Mouse (Mus musculus) neural tube, embryonic 14.5 days (tissue): ENCODE measurements around the gene Ccdc180. TPM values are rescaled to one million over a fixed set of nuclear protein-coding genes. Genes with fewer than 3 reads are reported as not detected.
A peak's percentile ranks its signal among the peaks of the same experiment; 100 is the strongest.

ENCODE experiments used
- ATAC-seq: fragments of 200-750 bp; cut with Nextera tagmentation; 2 replicates; pipeline ENCODE4 v1.8.0; 2017; ENCODE audit warnings: low read depth, mild to moderate bottlenecking, moderate TSS enrichment, moderate library complexity
- H3K27ac ChIP-seq: fragments of 300-500 bp; sonication (generic); 2 replicates; pipeline ENCODE4 v1.5.1; 2014; ENCODE audit warnings: low read depth, mild to moderate bottlenecking, control low read depth, low read length, moderate library complexity, mixed read lengths
- H3K27me3 ChIP-seq: fragments of 300-500 bp; sonication (generic); 2 replicates; pipeline ENCODE4 v1.6.1; 2014; ENCODE audit warnings: low read length; ENCODE audit not compliant: control insufficient read depth, insufficient read depth
- H3K36me3 ChIP-seq: fragments of 300-500 bp; sonication (generic); 2 replicates; pipeline ENCODE4 v1.6.1; 2014; ENCODE audit warnings: low read length, mixed read lengths; ENCODE audit not compliant: control insufficient read depth, insufficient read depth
- H3K4me1 ChIP-seq: fragments of 300-500 bp; sonication (generic); 2 replicates; pipeline ENCODE4 v1.6.1; 2014; ENCODE audit warnings: low read length; ENCODE audit not compliant: control insufficient read depth, insufficient read depth
- H3K4me2 ChIP-seq: fragments of 300-500 bp; sonication (generic); 2 replicates; pipeline ENCODE4 v1.6.1; 2014; ENCODE audit warnings: mild to moderate bottlenecking, low read depth, low read length, control low read depth
- H3K4me3 ChIP-seq: fragments of 300-500 bp; sonication (generic); 2 replicates; pipeline ENCODE4 v1.5.1; 2014; ENCODE audit warnings: low read depth, low read length, control low read depth, mixed read lengths
- H3K9ac ChIP-seq: fragments of 300-500 bp; sonication (generic); replicated peaks from 2 replicates; pipeline ENCODE4 v1.6.1; 2014; ENCODE audit warnings: low read depth, mild to moderate bottlenecking, control low read depth, low read length, mixed read lengths
- H3K9me3 ChIP-seq: fragments of 300-500 bp; sonication (generic); 2 replicates; pipeline ENCODE4 v1.6.1; 2016; ENCODE audit warnings: low read length; ENCODE audit not compliant: control insufficient read depth
- WGBS: fragments of 180-500 bp; shearing (Covaris S2); extraction: QIAGEN DNeasy Blood & Tissue Kit; methylation state at CpG from one replicate; pipeline ENCODE4 v1.1.7; 2014; 5-methylcytosine and 5-hydroxymethylcytosine counted together
- polyA plus RNA-seq: library from polyadenylated mRNA; unstranded; fragments of >200 nt; fragmentation: Nextera tagmentation; extraction: Ambion mirVana; gene quantifications from 2 replicates; pipeline ENCODE4 v1.2.1, GENCODE M21; 2014

Ccdc180 gene
- polyA plus RNA-seq, result 0.22 and 0.36 TPM in 2 replicates

DNA sequence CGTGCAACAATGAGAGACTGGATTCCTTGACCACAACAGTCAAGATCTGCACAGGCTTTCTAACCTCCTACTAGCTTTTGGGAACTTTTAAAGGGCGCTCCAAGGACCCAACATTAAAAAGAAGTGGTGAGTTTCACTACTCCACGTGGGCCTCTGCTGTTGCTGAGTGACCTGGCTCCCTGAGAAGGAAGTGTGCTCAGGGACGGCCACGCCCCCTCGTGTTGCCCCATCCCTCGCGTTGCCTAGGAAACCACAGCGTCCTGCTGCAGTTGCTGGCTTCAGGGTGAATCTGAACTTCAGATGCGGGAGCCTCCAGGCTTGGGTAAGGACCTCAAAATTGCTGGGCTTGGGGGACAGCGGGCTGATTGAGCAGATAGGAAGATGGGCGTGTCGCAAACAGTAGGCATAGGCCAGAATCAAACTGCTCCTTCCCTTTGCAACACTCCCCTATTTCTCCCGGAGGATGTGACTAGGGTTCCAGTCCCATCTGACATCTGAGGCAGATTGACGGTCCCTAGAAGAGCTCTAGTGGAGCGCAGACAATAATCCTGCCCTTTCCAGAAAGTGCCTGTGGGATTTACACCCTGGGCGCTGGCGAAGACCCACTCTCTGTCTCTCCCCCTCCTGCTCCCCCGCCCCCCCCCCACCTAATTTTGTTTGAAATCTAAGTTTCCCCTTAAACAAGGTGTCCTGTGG is at the start of gene Ccdc180:
Gene Ccdc180 (plus strand): TSS at position 238 of the 696 bp plus-strand sequence.
- Histone ChIP-seq H3K9me3 (no peaks in the 10 kb centered on the region), H3K27me3 (no peaks in the 10 kb centered on the region), H3K4me2 (0 out of 2 replicates have a peak within 1 kb of the TSS, but pooled peaks have one; percentile 1), H3K36me3 (no peaks in the 10 kb centered on the region), H3K9ac (no peak within 1 kb of the TSS), H3K27ac (no peak within 1 kb of the TSS), H3K4me3 (no peak within 1 kb of the TSS), H3K4me1 (0 out of 2 replicates have a peak, but pooled peaks cover 2% of the 10 kb centered on the region)
- peak; percentile 54; the same call in 1 of the 2 replicates for ATAC-seq
- 8% methylated on average over 18 of the region's 19 CpGs for WGBS

DNA sequence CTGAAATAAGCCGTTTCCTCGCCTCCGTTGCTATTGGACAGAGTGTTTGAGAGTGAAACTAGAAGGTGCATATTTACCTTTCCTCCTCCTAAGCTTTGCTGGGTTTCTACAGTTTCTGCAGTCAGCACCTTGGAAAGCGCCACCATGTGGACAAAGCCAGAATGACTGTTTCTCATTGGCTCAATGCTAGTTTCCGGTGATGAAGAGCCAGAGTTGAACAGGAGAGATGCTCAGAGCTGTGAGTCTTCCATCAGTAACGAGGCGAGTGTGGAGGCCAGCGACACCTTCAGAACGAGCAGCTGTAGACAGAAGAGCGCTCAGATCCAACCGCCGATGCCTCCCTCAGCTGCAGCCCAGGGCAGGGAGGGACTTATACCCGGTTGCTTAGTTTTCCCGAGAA is 45.7 kb upstream of the Ccdc180 start:
- Histone ChIP-seq H3K9me3 (no peaks in the 10 kb centered on the region), H3K4me1 (no peaks in the 10 kb centered on the region), H3K4me3 (no peak overlapping the region), H3K4me2 (no peak overlapping the region), H3K27me3 (no peaks in the 10 kb centered on the region), H3K27ac (no peak overlapping the region), H3K36me3 (no peaks in the 10 kb centered on the region), H3K9ac (no peak overlapping the region)
- ATAC-seq, result no peak
- WGBS, result 57% methylated on average over 14 of the region's 14 CpGs

- ATAC-seq, result no peak
- H3K9ac ChIP-seq, result no peak overlapping the region
- no peaks in the 10 kb centered on the region for H3K9me3 ChIP-seq
- no peaks in the 10 kb centered on the region for H3K27me3 ChIP-seq
- H3K27ac ChIP-seq, result no peak overlapping the region
- H3K4me3 ChIP-seq, result no peak overlapping the region
- no peaks in the 10 kb centered on the region for H3K36me3 ChIP-seq
- 91% methylated on average over 2 of the region's 2 CpGs for whole genome bisulfite sequencing
- H3K4me1 ChIP-seq, result no peaks in the 10 kb centered on the region
- no peak overlapping the region for H3K4me2 ChIP-seq
These were observed 43.8 kb upstream of the Ccdc180 start for GRCm38 (mm10) chr4:45846263-45846662.

- Histone ChIP-seq H3K4me3 (no peak within 1 kb of the TSS), H3K36me3 (no peaks in the 10 kb centered on the region), H3K9me3 (no peaks in the 10 kb centered on the region), H3K27me3 (no peaks in the 10 kb centered on the region), H3K27ac (peak within 1 kb of the TSS; percentile 10; the same call in 1 of the 2 replicates), H3K9ac (no peak within 1 kb of the TSS), H3K4me1 (no peaks in the 10 kb centered on the region), H3K4me2 (no peak within 1 kb of the TSS)
- 18% methylated on average over 10 of the region's 10 CpGs for WGBS
- ATAC-seq, result no peak
These were observed 41.8 kb upstream of the Ccdc180 start, which contains the start of gene Stra6l for GRCm38 (mm10) chr4:45848109-45848824. Stra6l (plus strand) TSS chr4:45848664.

GRCm38 (mm10) chr4:45848825-45849156 is 41.3 kb upstream of the Ccdc180 start:
- H3K4me1 ChIP-seq, result no peaks in the 10 kb centered on the region
- H3K4me3 ChIP-seq, result no peak overlapping the region
- ATAC-seq, result no peak
- 14% methylated on average over 10 of the region's 10 CpGs for WGBS
- H3K9me3 ChIP-seq, result no peaks in the 10 kb centered on the region
- no peak overlapping the region for H3K9ac ChIP-seq
- no peaks in the 10 kb centered on the region for H3K36me3 ChIP-seq
- no peaks in the 10 kb centered on the region for H3K27me3 ChIP-seq
- no peak overlapping the region for H3K4me2 ChIP-seq
- peak overlapping the region; percentile 10; the same call in 1 of the 2 replicates for H3K27ac ChIP-seq

GRCm38 (mm10) chr4:45849419-45849818 is 40.7 kb upstream of the Ccdc180 start:
- H3K36me3 ChIP-seq, result no peaks in the 10 kb centered on the region
- H3K27ac ChIP-seq, result no peak overlapping the region
- WGBS, result 30% methylated on average over 1 of the region's 1 CpGs
- ATAC-seq, result no peak
- H3K9me3 ChIP-seq, result no peaks in the 10 kb centered on the region
- H3K9ac ChIP-seq, result no peak overlapping the region
- H3K4me3 ChIP-seq, result no peak overlapping the region
- H3K27me3 ChIP-seq, result no peaks in the 10 kb centered on the region
- no peak overlapping the region for H3K4me2 ChIP-seq
- no peaks in the 10 kb centered on the region for H3K4me1 ChIP-seq

DNA sequence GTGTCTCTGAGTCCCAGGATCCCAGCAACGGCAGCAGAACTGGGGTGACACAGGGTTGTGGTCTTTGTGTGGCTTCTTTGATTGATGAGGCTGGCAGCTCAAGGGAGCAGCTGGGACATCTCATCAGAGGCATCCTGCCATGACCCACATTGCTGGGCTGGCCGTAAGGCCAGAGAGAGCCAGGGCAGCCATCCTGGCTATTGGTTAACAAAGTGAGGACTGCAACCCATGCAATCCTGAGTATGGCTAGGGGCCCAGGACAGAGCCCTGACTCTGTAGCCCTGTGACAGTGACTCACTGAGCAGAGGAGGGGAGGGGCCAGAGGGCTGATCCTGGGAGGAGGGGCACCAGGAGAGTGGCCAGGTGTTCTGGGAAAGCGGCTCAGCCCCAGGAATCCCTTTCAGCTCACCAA is 38.5 kb upstream of the Ccdc180 start:
- ATAC-seq, result 0 out of 2 replicates have a peak, but pooled peaks have one; percentile 50
- no peaks in the 10 kb centered on the region for H3K27me3 ChIP-seq
- no peaks in the 10 kb centered on the region for H3K36me3 ChIP-seq
- H3K4me3 ChIP-seq, result no peak overlapping the region
- 13% methylated on average over 3 of the region's 3 CpGs for WGBS
- no peak overlapping the region for H3K27ac ChIP-seq
- H3K4me2 ChIP-seq, result no peak overlapping the region
- no peaks in the 10 kb centered on the region for H3K9me3 ChIP-seq
- no peaks in the 10 kb centered on the region for H3K4me1 ChIP-seq
- H3K9ac ChIP-seq, result no peak overlapping the region

DNA sequence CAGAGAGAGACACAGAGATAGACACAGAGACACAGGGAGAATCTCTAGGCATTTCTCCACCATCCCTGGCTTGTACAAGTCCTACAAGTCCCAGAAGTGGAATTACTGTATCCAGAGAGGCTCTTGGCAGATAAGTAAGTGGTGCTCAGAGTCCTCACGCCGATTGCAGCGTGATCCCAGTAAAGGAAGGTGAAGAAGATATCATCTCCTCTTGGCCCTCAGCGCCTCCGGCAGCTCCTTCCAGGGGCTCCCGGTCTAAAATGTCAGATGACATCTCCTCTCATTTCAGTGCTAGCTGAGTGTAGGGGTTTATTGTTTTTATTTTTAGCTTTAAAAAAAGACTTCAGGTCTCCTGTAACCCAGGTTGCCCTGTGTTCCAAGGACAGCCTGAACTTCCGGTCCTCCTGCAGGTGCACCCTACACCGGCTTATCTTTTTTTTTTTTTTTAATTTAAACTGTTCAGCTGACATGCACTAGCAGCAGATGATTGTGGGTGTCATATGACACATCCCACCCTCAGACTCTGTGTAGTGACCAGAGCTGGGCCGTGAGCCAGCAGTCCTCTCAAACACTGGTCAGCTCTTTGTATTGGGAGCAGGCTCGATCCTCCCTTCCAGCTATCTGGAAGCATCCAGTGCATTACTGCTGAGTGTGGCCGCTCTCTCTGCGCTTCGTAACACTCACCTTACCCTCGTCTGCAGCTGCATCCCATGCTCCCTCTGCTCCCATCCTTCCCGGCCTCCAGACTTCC is 36.4 kb upstream of the Ccdc180 start:
- WGBS, result 83% methylated on average over 15 of the region's 15 CpGs
- no peak overlapping the region for H3K4me2 ChIP-seq

More for the DNA sequence above, 36.4 kb upstream of the Ccdc180 start:
- H3K4me3 ChIP-seq, result no peak overlapping the region
- no peaks in the 10 kb centered on the region for H3K27me3 ChIP-seq
- H3K27ac ChIP-seq, result no peak overlapping the region
- no peak for ATAC-seq
- no peaks in the 10 kb centered on the region for H3K9me3 ChIP-seq
- H3K9ac ChIP-seq, result no peak overlapping the region
- no peaks in the 10 kb centered on the region for H3K36me3 ChIP-seq
- H3K4me1 ChIP-seq, result no peaks in the 10 kb centered on the region
